Mouse (Mus musculus): ENCODE measurements at regions not wholly inside any gene's neighbourhood (a gene's known extent, or its start where the extent isn't known, plus 50 kb on each side); places are given as distances from the start of the nearest gene placed in this dataset. TPM values are rescaled to one million over a fixed set of nuclear protein-coding genes. Genes with fewer than 3 reads are reported as not detected.

- WGBS = 77% methylated on average over 6 of the region's 6 CpGs
- Histone ChIP-seq H3K27me3 (replicated peaks) (no peaks in the 10 kb centered on the region), H3K9me3 (no peaks in the 10 kb centered on the region), H3K27ac (no peak overlapping the region), H3K4me3 (no peak overlapping the region), H3K4me1 (peaks cover 1% of the 10 kb centered on the region; the same call in 1 of the 2 replicates), H3K4me2 (no peak overlapping the region), H3K36me3 (replicated peaks) (no peaks in the 10 kb centered on the region), H3K9ac (no peak overlapping the region)
- ATAC-seq (replicated peaks) = no peak
These were observed 573.2 kb downstream of the Gm826 start for GRCm38 (mm10) chr2:159760806-159761205.

- no peak overlapping the region for H3K9ac ChIP-seq
- no peaks in the 10 kb centered on the region for H3K36me3 ChIP-seq (replicated peaks)
- H3K4me1 ChIP-seq = no peaks in the 10 kb centered on the region
- H3K4me2 ChIP-seq = no peak overlapping the region
- no peak overlapping the region for H3K27ac ChIP-seq
- H3K4me3 ChIP-seq = no peak overlapping the region
- no peaks in the 10 kb centered on the region for H3K27me3 ChIP-seq (replicated peaks)
- ATAC-seq (replicated peaks) = no peak
- H3K9me3 ChIP-seq = no peaks in the 10 kb centered on the region
- 90% methylated on average over 6 of the region's 6 CpGs for WGBS
These were observed 570.8 kb downstream of the Gm826 start for GRCm38 (mm10) chr2:159763115-159763514.

Small RNA genes in the stretch of these regions (microRNA-seq; reads per million reads assigned to microRNA genes)
- not detected for gene Gm44319

Measured in midbrain, embryonic 15.5 days (tissue).